Mouse (Mus musculus): Measurements from ENCODE around the gene Mapk11.

The Mapk11 gene

GRCm38 (mm10) chr15:89173024-89173905, 23.8 kb upstream of the Mapk11 start:
- no peak for DNase-seq (ENCODE audit: low read depth)

DNA sequence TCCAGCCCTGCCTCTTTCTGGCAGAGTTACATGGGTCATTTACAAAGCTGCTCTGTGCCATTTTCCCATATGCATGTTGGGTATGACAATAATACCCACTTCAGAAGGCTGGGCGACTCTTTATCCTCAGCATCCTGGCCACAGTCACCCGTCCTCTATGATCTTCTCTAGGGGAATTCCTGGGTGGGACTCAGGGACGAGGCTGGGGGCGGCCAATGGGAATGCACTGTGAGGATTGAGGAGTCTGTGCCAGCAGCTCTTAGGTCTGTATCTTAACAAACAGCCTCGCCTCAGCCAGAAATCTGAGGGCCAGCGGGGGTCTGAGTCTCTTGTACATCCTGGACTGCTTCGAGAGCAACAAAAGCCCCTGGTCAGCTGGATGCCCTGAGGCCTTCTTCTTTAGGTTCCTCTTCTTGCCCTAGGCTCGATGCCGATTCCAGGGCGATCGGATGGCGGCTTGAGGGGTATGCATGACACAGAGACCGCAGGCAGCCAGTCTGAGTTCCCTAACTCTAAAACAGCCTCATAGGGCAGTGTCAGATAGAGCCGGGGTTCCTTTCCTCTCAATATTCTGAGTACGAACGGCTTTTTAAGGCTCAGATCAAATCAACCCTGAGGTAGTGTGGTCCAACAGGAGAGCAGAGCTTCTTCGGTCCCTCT, 23.0 kb upstream of the Mapk11 start:
- DNase-seq (ENCODE audit: low read depth), result no peak

DNA sequence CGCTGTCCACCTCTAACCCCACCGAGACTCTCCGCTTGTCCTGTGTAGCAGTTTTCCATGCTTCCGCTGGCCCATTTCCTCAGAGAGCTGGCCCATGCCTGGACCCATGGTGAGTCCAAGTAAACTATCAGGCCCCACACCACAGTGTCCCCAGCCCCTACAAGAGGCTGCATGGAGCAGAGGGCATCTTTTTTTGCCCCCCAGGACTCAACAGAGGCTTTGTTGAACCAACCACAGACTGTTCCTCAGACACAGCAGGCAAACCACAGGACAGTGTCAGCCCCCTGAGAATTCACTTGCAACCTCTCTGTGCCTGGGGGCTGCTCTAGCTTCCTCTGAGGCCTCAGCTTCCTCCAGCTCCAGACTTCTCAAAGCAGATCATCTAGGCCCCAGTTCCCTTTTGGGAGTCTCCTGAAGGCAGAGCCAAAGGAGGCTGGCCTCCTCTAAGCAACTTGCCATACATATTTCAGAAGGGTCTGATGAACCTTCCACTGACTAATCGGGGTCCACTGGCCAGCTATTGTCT, 22.2 kb upstream of the Mapk11 start:
- DNase-seq (ENCODE audit: low read depth), result no peak

DNA sequence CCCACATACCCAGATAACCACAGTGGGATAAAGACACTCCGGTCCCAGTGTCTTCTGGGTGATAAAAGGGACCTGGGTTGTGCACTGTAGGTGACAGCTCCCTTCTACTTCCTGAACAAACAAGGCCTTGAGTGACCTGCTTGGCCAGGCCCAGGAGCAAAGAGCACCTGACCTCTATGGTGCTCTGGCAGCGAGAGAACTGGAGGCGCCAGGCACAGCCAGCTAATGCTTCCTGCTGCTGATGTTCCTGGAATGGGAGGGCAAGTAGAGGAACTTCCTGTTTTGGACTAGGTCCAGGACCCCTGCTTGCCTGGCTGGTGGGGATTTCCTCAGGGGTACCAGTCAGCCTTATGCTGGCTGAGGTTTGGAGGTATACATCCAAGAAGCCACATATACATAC, 20.7 kb upstream of the Mapk11 start:
- no peak for DNase-seq (ENCODE audit: low read depth)

DNA sequence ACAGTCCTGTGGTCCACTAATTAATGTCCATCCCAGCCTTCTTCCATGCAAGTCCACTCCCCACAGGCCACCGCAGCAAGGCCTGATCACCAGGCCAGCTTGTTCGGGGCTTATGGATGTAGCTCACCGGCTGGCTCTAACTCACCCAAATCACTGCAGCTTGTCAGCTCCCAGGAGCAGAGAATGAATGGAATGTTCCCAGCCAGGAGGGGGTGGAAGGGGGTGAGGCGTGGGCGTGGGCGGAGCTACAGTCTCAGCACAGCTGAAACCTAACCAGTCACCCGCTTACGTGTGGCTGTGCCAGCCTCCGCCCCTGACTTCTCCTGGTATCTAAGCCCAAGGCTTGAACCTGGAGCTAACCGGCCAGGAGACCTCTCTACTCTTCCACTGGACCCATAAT, 20.0 kb upstream of the Mapk11 start:
- no peak for DNase-seq (ENCODE audit: low read depth)

DNA sequence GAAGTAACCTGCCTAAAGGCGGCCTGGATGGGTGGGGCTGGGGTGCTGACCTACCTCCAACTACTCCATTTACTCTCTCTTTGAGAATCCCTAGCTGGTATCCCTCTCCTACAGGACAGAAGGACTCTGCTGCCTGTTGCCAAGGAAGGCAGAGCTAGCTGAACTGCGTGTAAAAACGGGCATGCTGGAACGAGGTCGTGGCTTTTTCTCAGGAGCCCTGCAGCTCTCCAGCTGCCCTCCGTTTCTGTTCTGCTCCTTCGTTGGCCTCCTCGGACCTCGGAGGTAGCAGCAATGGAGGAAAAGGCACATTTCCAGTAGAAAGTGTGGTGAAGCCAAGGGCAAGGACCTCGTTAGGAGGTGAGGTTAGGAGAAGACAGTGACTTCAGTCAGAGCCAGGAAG, 19.5 kb upstream of the Mapk11 start:
- DNase-seq (ENCODE audit: low read depth), result no peak

DNA sequence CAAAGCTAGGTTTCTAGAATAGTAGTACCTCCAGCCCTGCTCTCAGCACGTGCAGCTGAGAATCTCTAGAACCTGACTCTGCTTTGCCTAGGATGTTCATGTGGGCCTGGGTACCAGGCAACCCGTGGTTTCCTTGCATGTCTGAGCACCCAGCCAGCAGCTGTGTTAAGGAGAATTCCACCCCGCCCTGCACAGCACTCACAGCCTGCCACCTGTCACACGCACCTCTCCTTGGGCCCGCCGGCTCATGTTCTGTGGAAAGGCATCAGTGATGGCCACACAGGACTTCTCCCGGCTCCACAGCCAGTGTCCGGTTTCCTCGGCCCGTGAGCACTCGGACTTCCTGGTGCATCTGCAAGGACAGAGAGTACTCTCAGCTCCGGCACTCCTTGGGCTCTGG, 16.1 kb upstream of the Mapk11 start:
- no peak for DNase-seq (ENCODE audit: low read depth)

- DNase-seq (ENCODE audit: low read depth), result no peak
Observed at GRCm38 (mm10) chr15:89161397-89161796, 12.0 kb upstream of the Mapk11 start.

- no peak for DNase-seq (ENCODE audit: low read depth)
Observed at GRCm38 (mm10) chr15:89158516-89158915, 9.1 kb upstream of the Mapk11 start.

GRCm38 (mm10) chr15:89157954-89158353, 8.5 kb upstream of the Mapk11 start:
- DNase-seq (ENCODE audit: low read depth), result peak; percentile 91

- no peak for DNase-seq (ENCODE audit: low read depth)
Observed at GRCm38 (mm10) chr15:89152312-89152711, 2.9 kb upstream of the Mapk11 start.

GRCm38 (mm10) chr15:89150041-89150390, 588 bp upstream of the Mapk11 start:
- DNase-seq (ENCODE audit: low read depth), result peak; percentile 36

GRCm38 (mm10) chr15:89148496-89149270, 745 bp downstream of the Mapk11 start:
- no peak for DNase-seq (ENCODE audit: low read depth)

DNA sequence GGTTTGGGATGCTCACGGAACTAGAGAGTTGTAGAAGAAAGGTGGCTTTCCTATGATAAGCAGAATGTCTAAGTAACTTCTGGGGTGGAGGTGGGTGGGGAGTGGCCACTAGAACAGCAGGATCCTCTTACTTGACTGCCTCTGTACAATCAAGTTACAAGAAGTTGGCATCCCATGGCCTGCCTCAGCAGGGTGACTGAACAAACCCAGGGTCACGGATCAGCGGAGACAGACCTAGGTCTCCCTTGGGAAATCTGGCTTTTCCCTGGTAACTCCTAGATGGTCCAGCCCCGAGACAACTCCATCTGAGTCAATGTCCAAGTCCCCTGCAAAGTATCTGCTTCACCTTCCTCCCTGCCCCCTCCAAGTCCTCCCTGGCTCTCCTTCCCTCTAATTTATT, 1.5 kb downstream of the Mapk11 start:
- no peak for DNase-seq (ENCODE audit: low read depth)

- DNase-seq (ENCODE audit: low read depth), result no peak
Observed at GRCm38 (mm10) chr15:89147456-89147855, 2.0 kb downstream of the Mapk11 start.

GRCm38 (mm10) chr15:89147024-89147423, 2.4 kb downstream of the Mapk11 start:
- no peak for DNase-seq (ENCODE audit: low read depth)

- DNase-seq (ENCODE audit: low read depth), result no peak
Observed at GRCm38 (mm10) chr15:89146537-89146936, 2.9 kb downstream of the Mapk11 start.

DNA sequence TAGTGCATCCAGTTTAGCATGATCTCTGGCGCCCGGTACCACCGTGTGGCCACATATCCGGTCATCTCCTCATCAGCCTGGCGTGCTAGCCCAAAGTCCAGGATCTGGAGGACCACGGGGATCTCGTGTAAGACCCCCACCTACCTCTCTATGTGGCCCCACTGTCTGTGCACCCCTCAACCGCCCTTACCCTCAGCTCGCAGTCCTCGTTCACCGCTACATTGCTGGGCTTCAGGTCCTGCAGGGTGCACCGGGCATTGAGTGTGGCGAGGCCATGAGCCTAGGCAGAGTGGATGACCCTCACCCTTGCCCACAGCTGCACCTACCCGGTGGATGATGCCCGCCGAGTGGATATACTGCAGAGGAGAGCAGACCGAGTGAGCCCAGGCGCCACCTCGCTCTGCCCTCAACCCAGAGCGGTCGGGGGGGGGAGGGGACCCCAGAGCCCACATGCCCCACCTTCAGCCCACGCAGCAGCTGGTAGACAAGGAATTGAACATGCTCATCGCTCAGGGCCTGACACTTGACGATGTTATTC, 3.5 kb downstream of the Mapk11 start:
- DNase-seq (ENCODE audit: low read depth), result no peak

DNA sequence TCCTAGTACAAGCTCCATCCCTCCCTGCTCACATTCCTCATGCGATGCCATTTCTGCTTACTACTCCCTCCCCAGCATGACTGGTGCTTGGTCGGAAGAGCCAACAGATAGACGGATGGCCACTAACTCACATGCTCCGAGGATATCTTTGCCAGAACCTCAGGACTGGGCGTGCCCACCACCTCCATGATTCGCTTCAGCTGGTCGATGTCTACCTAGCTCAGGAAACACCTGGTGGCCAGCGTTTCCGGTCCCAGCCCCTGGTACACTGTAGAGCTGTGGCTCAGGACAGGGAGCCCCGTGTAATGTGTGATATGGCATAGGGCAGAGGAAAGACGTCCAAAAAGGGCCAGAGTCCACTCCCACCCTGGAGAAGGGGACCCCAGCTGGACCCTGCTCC, 4.5 kb downstream of the Mapk11 start:
- peak; percentile 73 for DNase-seq (ENCODE audit: low read depth)

DNA sequence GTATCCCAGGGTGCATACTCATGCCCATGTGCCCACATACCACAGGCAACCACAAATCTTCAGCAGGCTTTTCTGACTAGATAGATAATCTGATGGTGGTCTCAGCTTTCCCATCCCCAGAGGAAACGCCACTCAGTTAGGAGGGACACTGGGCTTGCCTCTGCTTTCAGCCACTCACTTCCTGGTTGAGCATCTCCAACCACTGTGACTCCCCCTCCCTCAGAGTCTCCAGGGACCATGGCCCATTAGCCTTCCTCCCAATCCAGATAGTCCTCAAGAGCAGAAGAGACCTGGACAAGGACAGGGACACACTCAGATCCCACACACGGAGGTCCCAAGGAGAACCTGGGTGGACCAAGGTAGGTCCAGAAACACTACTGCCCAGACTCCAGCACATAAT, 6.3 kb downstream of the Mapk11 start:
- DNase-seq (ENCODE audit: low read depth), result peak; percentile 35

DNA sequence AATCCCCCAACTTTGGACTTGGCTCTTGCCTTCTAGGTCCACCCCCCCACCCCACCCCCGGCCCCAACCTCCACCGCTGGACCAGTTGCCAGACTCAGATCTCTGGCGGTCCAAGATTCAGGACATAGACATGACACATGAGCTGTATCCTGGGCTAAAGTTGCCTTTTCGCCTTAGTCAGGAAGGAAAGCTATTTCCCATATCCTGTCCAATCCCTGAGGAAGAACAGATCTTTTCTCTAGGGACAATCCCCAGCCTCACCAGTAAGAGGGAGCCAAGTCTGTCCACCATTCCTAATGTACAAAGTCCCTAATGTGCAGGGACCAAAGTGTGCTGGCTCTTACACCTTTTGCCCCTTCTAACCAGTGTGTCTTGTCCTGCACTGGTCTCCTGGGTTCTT, 7.5 kb downstream of the Mapk11 start:
- DNase-seq (ENCODE audit: low read depth), result no peak

- DNase-seq (ENCODE audit: low read depth), result no peak
Observed at GRCm38 (mm10) chr15:89141443-89141842, 8.0 kb downstream of the Mapk11 start.
